Mouse (Mus musculus) MEL (cell line): ENCODE data around the gene Mpg. TPM values are rescaled to one million over a fixed set of nuclear protein-coding genes. Genes with fewer than 3 reads are reported as not detected.

ENCODE experiments used
- DNase-seq: peaks from one replicate; pipeline ENCODE4 v3.0.0; 2011; ENCODE audit warnings: low read depth, low spot score
- H3K27ac ChIP-seq: 2 replicates; pipeline ENCODE4 v1.5.1; 2012; ENCODE audit warnings: low read depth, mild to moderate bottlenecking, control low read depth, low read length, moderate library complexity; ENCODE audit not compliant: control insufficient read depth
- H3K27me3 ChIP-seq, 2 experiments: fragments of 150-350 bp in 1 of 2; sonication (generic) in 1 of 2; 2 replicates each; pipeline ENCODE4 v1.6.1; 2012; ENCODE audit warnings: low read length in 2 of 2, mild to moderate bottlenecking in 2 of 2, improper control_type of control experiment in 1 of 2, moderate library complexity in 1 of 2; ENCODE audit not compliant: insufficient read depth in 2 of 2, control insufficient read depth in 1 of 2
- H3K36me3 ChIP-seq, 2 experiments: 2 replicates each; pipeline ENCODE4 v1.6.1; 2012 to 2014; ENCODE audit warnings: low read length in 2 of 2, improper control_type of control experiment in 1 of 2, inconsistent platforms in 1 of 2, mild to moderate bottlenecking in 1 of 2; ENCODE audit not compliant: insufficient read depth in 2 of 2, control insufficient read depth in 1 of 2
- H3K4me1 ChIP-seq, 2 experiments: fragments of 150-350 bp in 1 of 2; sonication (generic) in 1 of 2; 2 replicates each; pipeline ENCODE4 v1.6.1; 2012; ENCODE audit warnings: low read length in 2 of 2, improper control_type of control experiment in 1 of 2, mild to moderate bottlenecking in 1 of 2; ENCODE audit not compliant: insufficient read depth in 2 of 2, control insufficient read depth in 1 of 2
- H3K4me3 ChIP-seq, 2 experiments: fragments of 150-350 bp in 1 of 2; sonication (generic) in 1 of 2; 2 replicates each; pipeline ENCODE4 v1.5.1; 2012; ENCODE audit warnings: low read depth in 2 of 2, low read length in 2 of 2, mild to moderate bottlenecking in 2 of 2, moderate library complexity in 2 of 2, control low read depth in 1 of 2, improper control_type of control experiment in 1 of 2; ENCODE audit not compliant: control insufficient read depth in 1 of 2, insufficient read depth in 1 of 2
- H3K79me2 ChIP-seq: 2 replicates; pipeline ENCODE4 v1.6.1; 2012; ENCODE audit warnings: mild to moderate bottlenecking, low read length, moderate library complexity; ENCODE audit not compliant: control insufficient read depth, poor library complexity, insufficient read depth
- H3K9ac ChIP-seq: 2 replicates; pipeline ENCODE4 v1.6.1; 2012; ENCODE audit warnings: low read depth, mild to moderate bottlenecking, control low read depth, low read length, moderate library complexity; ENCODE audit not compliant: control insufficient read depth, poor library complexity, severe bottlenecking
- H3K9me3 ChIP-seq: fragments of 150-350 bp; sonication (generic); replicated peaks from 2 replicates; pipeline ENCODE4 v1.6.1; 2012; ENCODE audit warnings: mild to moderate bottlenecking, low read length, improper control_type of control experiment, moderate library complexity; ENCODE audit not compliant: insufficient read depth
- BHLHE40 ChIP-seq: IDR thresholded peaks from 2 replicates; pipeline ENCODE4 v1.6.1; 2012; ENCODE audit warnings: low read depth, mild to moderate bottlenecking, inconsistent platforms, low read length, improper control_type of control experiment, borderline replicate concordance
- E2F4 ChIP-seq: IDR thresholded peaks from 2 replicates; pipeline ENCODE4 v1.6.1; 2011; ENCODE audit warnings: low read depth, low read length, improper control_type of control experiment, borderline replicate concordance
- EP300 ChIP-seq, 2 experiments: IDR thresholded peaks; 2 replicates each; pipeline ENCODE4 v1.6.1; 2011; ENCODE audit warnings: improper control_type of control experiment in 2 of 2, low read length in 2 of 2, low read depth in 1 of 2, mild to moderate bottlenecking in 1 of 2
- GABPA ChIP-seq: IDR thresholded peaks from 2 replicates; pipeline ENCODE4 v1.6.1; 2012; ENCODE audit warnings: low read depth, mild to moderate bottlenecking, inconsistent platforms, low read length, improper control_type of control experiment, moderate library complexity
- GATA1 ChIP-seq: IDR thresholded peaks from 2 replicates; pipeline ENCODE4 v1.6.1; 2011; ENCODE audit warnings: low read depth, low read length, improper control_type of control experiment
- KAT2A ChIP-seq: conservative IDR thresholded peaks from 2 replicates; pipeline ENCODE4 v1.6.1; 2012; ENCODE audit warnings: low read depth, low read length, improper control_type of control experiment, inconsistent platforms
- MAFK ChIP-seq: IDR thresholded peaks from 2 replicates; pipeline ENCODE4 v1.6.1; 2011; ENCODE audit warnings: low read depth, mild to moderate bottlenecking, low read length, improper control_type of control experiment, borderline replicate concordance
- MAX ChIP-seq: IDR thresholded peaks from 2 replicates; pipeline ENCODE4 v1.6.1; 2011; ENCODE audit warnings: low read length, improper control_type of control experiment
- MAZ ChIP-seq: IDR thresholded peaks from 2 replicates; pipeline ENCODE4 v1.6.1; 2012; ENCODE audit warnings: low read depth, mild to moderate bottlenecking, inconsistent platforms, low read length, improper control_type of control experiment
- MEF2A ChIP-seq: IDR thresholded peaks from 2 replicates; pipeline ENCODE4 v1.6.1; 2014; ENCODE audit warnings: low read depth, mild to moderate bottlenecking, inconsistent platforms, low read length, improper control_type of control experiment; ENCODE audit not compliant: poor library complexity, insufficient replicate concordance, severe bottlenecking; ENCODE audit errors: extremely low read depth
- MXI1 ChIP-seq: IDR thresholded peaks from 2 replicates; pipeline ENCODE4 v1.6.1; 2011; ENCODE audit warnings: mild to moderate bottlenecking, low read depth, low read length, improper control_type of control experiment
- MYB ChIP-seq: IDR thresholded peaks from 2 replicates; pipeline ENCODE4 v1.6.1; 2011; ENCODE audit warnings: mild to moderate bottlenecking, low read depth, low read length, improper control_type of control experiment
- MYC ChIP-seq: IDR thresholded peaks from 2 replicates; pipeline ENCODE4 v1.6.1; 2011; ENCODE audit warnings: low read depth, mild to moderate bottlenecking, low read length, improper control_type of control experiment, moderate library complexity
- NELFE ChIP-seq: IDR thresholded peaks from 2 replicates; pipeline ENCODE4 v1.6.1; 2011; ENCODE audit warnings: low read depth, low read length, improper control_type of control experiment
- POLR2A ChIP-seq, 2 experiments: IDR thresholded peaks; 2 replicates each; pipeline ENCODE4 v1.6.1; 2011 to 2012; ENCODE audit warnings: low read length in 2 of 2, mild to moderate bottlenecking in 2 of 2, control low read depth in 1 of 2, improper control_type of control experiment in 1 of 2, low read depth in 1 of 2, moderate library complexity in 1 of 2; ENCODE audit not compliant: control insufficient read depth in 1 of 2, insufficient read depth in 1 of 2, poor library complexity in 1 of 2
- POLR2AphosphoS2 ChIP-seq: IDR thresholded peaks from 2 replicates; pipeline ENCODE4 v1.6.1; 2011; ENCODE audit warnings: low read length, improper control_type of control experiment
- POLR2AphosphoS5 ChIP-seq: IDR thresholded peaks from 2 replicates; pipeline ENCODE4 v1.6.1; 2012; ENCODE audit warnings: low read depth, borderline replicate concordance, mild to moderate bottlenecking, inconsistent platforms, low read length, moderate library complexity, mixed read lengths
- TBP ChIP-seq: IDR thresholded peaks from 2 replicates; pipeline ENCODE4 v1.8.0; 2011; ENCODE audit warnings: low read depth, low read length, improper control_type of control experiment
- TCF12 ChIP-seq: IDR thresholded peaks from 2 replicates; pipeline ENCODE4 v1.6.1; 2014; ENCODE audit warnings: low read depth, mild to moderate bottlenecking, inconsistent platforms, low read length, improper control_type of control experiment, moderate library complexity
- ZC3H11A ChIP-seq: IDR thresholded peaks from 2 replicates; pipeline ENCODE4 v1.6.1; 2012; ENCODE audit warnings: low read depth, mild to moderate bottlenecking, inconsistent platforms, low read length, improper control_type of control experiment
- ZKSCAN1 ChIP-seq: IDR thresholded peaks from 2 replicates; pipeline ENCODE4 v1.6.1; 2012; ENCODE audit warnings: low read depth, mild to moderate bottlenecking, inconsistent platforms, low read length, improper control_type of control experiment, moderate library complexity
- ZMIZ1 ChIP-seq: IDR thresholded peaks from 2 replicates; pipeline ENCODE4 v1.6.1; 2012; ENCODE audit warnings: low read depth, mild to moderate bottlenecking, inconsistent platforms, low read length, improper control_type of control experiment, moderate library complexity
- polyA plus RNA-seq, 2 experiments: library from polyadenylated mRNA; stranded (reverse) in 1 of 2; unstranded in 1 of 2; fragments of >175 nt in 1 of 2; fragments of >200 nt in 1 of 2; gene quantifications; 2 replicates each; pipeline versions ENCODE4 v1.2.1 to v1.2.4; 2012; ENCODE audit warnings: low replicate concordance in 2 of 2, low read depth in 1 of 2; ENCODE audit not compliant: insufficient read length in 2 of 2, insufficient read depth in 1 of 2, missing spikeins in 1 of 2
- total RNA-seq: library from RNA; depleted of rRNA; stranded (reverse); fragments of 300-350 nt; gene quantifications from 2 replicates; pipeline ENCODE4 v1.2.3, GENCODE M21; 2012

Mpg gene
- total and polyA plus RNA-seq, 3 experiments = 42.0 to 43.2 TPM; not detected in 1

DNA sequence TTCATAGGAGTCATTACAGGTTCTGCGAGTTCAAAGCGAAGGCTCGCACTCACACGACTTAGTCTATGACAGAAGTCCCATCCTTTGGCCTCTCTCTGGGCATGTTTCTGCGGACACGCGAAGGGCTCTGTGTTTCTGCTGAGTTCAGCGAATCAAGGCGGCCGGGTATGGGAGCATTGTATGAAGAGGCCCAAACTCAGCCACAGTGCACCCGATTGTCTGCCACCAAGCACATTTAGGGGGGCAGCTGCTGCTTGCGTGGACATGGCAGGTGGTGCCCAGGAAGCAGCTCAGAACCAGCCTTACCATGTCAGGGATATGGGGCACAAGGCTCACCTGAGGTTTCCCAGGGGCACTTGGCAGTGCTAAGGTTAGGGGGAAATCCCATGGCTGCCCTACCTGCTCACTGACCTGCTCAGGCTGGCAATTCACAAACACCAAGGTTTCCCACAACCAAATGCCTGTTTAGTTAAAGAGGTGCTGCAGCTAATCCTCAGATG, 52.2 kb downstream of the Mpg start:
- no peak for DNase-seq
- Histone ChIP-seq H3K9ac (no peak overlapping the region), H3K4me1 (peaks cover 2 to 13% of the 10 kb centered on the region in 2 experiments; a peak in 3 of 4 replicates), H3K36me3 (peaks cover 0 to 5% of the 10 kb centered on the region in 2 experiments; a peak in 2 of 4 replicates), H3K27ac (no peak overlapping the region), H3K4me3 (no peak overlapping the region), H3K79me2 (no peaks in the 10 kb centered on the region), H3K27me3 (no peaks in the 10 kb centered on the region; a peak in 1 of 4 replicates), H3K9me3 (no peaks in the 10 kb centered on the region)
- TF ChIP-seq POLR2AphosphoS5 = no peak
- no peak for TF ChIP-seq MAZ
- TF ChIP-seq TCF12 = no peak
- no peak for TF ChIP-seq ZMIZ1
- TF ChIP-seq GATA1 = no peak
- TF ChIP-seq KAT2A = no peak
- no peak for TF ChIP-seq MAX
- no peak for TF ChIP-seq ZKSCAN1
- TF ChIP-seq BHLHE40 = no peak
- no peak for TF ChIP-seq POLR2AphosphoS2
- no peak for TF ChIP-seq MYC
- no peak for TF ChIP-seq ZC3H11A
- no peak for TF ChIP-seq MXI1
- TF ChIP-seq MYB = no peak
- no peak for TF ChIP-seq MAFK
- no peak for TF ChIP-seq NELFE

DNA sequence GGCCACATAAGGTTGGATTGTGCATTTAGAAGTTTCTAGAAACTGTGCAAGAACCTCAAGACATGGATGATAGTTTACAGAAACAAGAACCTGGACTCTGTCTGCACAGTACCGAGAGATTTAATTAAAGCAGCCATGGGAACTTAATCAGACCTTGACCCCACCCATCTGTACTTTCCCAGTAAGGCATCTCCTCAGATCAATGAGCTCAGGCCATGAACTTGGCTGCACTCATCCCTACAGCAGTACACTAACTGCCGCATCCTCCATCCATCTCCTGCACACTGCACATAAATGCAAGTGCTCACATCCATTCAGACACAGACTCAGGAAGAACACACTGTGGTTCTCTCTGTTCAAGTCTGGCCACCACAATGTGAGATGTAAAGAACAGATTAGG, 54.3 kb downstream of the Mpg start:
- Histone ChIP-seq H3K27ac (no peak overlapping the region), H3K79me2 (no peaks in the 10 kb centered on the region), H3K4me1 (peaks cover 2 to 13% of the 10 kb centered on the region in 2 experiments; a peak in 3 of 4 replicates), H3K27me3 (no peaks in the 10 kb centered on the region), H3K9me3 (no peaks in the 10 kb centered on the region), H3K9ac (no peak overlapping the region), H3K4me3 (no peak overlapping the region), H3K36me3 (peaks cover 0 to 5% of the 10 kb centered on the region in 2 experiments; a peak in 2 of 4 replicates)
- no peak for TF ChIP-seq MXI1
- no peak for TF ChIP-seq EP300 (IDR thresholded peaks at IDR 0.05; ENCODE audit: low read depth in 1 of 2, low read length in 2 of 2)
- no peak for TF ChIP-seq E2F4
- no peak for TF ChIP-seq NELFE
- no peak for TF ChIP-seq MEF2A
- no peak for TF ChIP-seq MAX
- no peak for TF ChIP-seq GABPA
- no peak for TF ChIP-seq TBP
- TF ChIP-seq POLR2A (IDR thresholded peaks at IDR 0.05; ENCODE audit: control insufficient read depth in 1 of 2, insufficient read depth in 1 of 2, low read depth in 1 of 2, low read length in 2 of 2, poor library complexity in 1 of 2) = no peak
- TF ChIP-seq ZKSCAN1 = no peak
- no peak for DNase-seq
